Mouse (Mus musculus) liver, embryonic 11.5 days (tissue): ENCODE measurements around the gene Psma7. TPM values are rescaled to one million over a fixed set of nuclear protein-coding genes. Genes with fewer than 3 reads are reported as not detected.

Experiments
- ATAC-seq: fragments of 200-750 bp; cut with Nextera tagmentation; replicated peaks from 2 replicates; pipeline ENCODE4 v1.8.0; 2017; ENCODE audit warnings: moderate number of reproducible peaks, mild to moderate bottlenecking, moderate TSS enrichment, moderate library complexity; ENCODE audit not compliant: low FRiP score
- DNase-seq: peaks from one replicate; pipeline ENCODE4 v3.0.0-alpha.2; 2017; ENCODE audit warnings: low spot score
- H3K27ac ChIP-seq: fragments of 300-500 bp; sonication (generic); 2 replicates; pipeline ENCODE4 v1.5.1; 2014; ENCODE audit warnings: mild to moderate bottlenecking, low read depth, low read length, control low read depth
- H3K27me3 ChIP-seq: fragments of 300-500 bp; sonication (generic); replicated peaks from 2 replicates; pipeline ENCODE4 v1.6.1; 2014; ENCODE audit warnings: low read length, mixed read lengths; ENCODE audit not compliant: control insufficient read depth, insufficient read depth
- H3K36me3 ChIP-seq: fragments of 300-500 bp; sonication (generic); 2 replicates; pipeline ENCODE4 v1.6.1; 2014; ENCODE audit warnings: mild to moderate bottlenecking, low read length, moderate library complexity, mixed read lengths; ENCODE audit not compliant: control insufficient read depth, insufficient read depth
- H3K4me1 ChIP-seq: fragments of 300-500 bp; sonication (generic); replicated peaks from 2 replicates; pipeline ENCODE4 v1.6.1; 2014; ENCODE audit warnings: low read length, mixed read lengths; ENCODE audit not compliant: control insufficient read depth, insufficient read depth
- H3K4me2 ChIP-seq: fragments of 300-500 bp; sonication (generic); 2 replicates; pipeline ENCODE4 v1.6.1; 2014; ENCODE audit warnings: mild to moderate bottlenecking, control low read depth, moderate library complexity
- H3K4me3 ChIP-seq: fragments of 300-500 bp; sonication (generic); 2 replicates; pipeline ENCODE4 v1.5.1; 2014; ENCODE audit warnings: low read depth, low read length, control low read depth
- H3K9ac ChIP-seq: fragments of 300-500 bp; sonication (generic); 2 replicates; pipeline ENCODE4 v1.6.1; 2014; ENCODE audit warnings: low read depth, low read length, control low read depth
- H3K9me3 ChIP-seq: fragments of 300-500 bp; sonication (generic); 2 replicates; pipeline ENCODE4 v1.6.1; 2016; ENCODE audit warnings: low read length, inconsistent platforms, mixed read lengths; ENCODE audit not compliant: control insufficient read depth
- WGBS: fragments of 180-500 bp; shearing (Covaris S2); extraction: QIAGEN DNeasy Blood & Tissue Kit; methylation state at CpG from one replicate; pipeline ENCODE4 v1.1.7; 2014; 5-methylcytosine and 5-hydroxymethylcytosine counted together
- polyA plus RNA-seq: library from polyadenylated mRNA; unstranded; fragments of >200 nt; fragmentation: Nextera tagmentation; extraction: Ambion mirVana; gene quantifications from 2 replicates; pipeline ENCODE4 v1.2.1, GENCODE M21; 2014

The Psma7 gene
- polyA plus RNA-seq, 1 experiment from 2014 or later: 721 TPM

GRCm38 (mm10) chr2:180005656-180006351, 36.4 kb downstream of the Psma7 start:
- DNase-seq (peak; percentile 28), ATAC-seq (no peak)
- Histone ChIP-seq H3K27me3 (peaks cover 2% of the 10 kb centered on the region; the same call in 1 of the 2 replicates), H3K36me3 (no peaks in the 10 kb centered on the region), H3K9ac (no peak overlapping the region), H3K4me2 (no peak overlapping the region), H3K9me3 (no peaks in the 10 kb centered on the region), H3K4me1 (no peaks in the 10 kb centered on the region), H3K27ac (no peak overlapping the region), H3K4me3 (no peak overlapping the region)
- WGBS: 53% methylated on average over 5 of the region's 5 CpGs

DNA sequence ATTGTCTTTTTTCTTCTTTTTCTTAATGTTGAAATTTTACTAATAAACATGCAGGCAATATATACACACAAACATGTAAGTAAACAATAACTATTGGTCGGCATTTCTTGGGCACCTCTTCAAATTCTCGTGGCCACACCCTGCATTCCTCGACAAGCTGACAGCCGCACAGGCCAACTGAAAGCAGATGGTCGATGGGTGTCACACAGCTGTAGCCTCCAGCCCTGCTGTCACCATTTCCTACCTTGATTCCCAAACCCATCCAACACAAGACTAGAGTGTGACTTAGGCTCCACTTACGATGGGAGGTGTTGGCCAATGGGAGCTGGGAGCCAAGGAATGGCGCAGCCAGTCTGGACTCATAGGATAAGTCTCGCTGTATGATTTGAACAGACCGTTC, 40.6 kb downstream of the Psma7 start:
- DNase-seq (no peak), ATAC-seq (no peak)
- H3K4me3 ChIP-seq: no peak overlapping the region
- no peak overlapping the region for H3K27ac ChIP-seq
- H3K4me1 ChIP-seq: no peaks in the 10 kb centered on the region
- no peaks in the 10 kb centered on the region for H3K36me3 ChIP-seq
- WGBS: 85% methylated on average over 9 of the region's 9 CpGs
- peaks cover 2% of the 10 kb centered on the region; the same call in 1 of the 2 replicates for H3K27me3 ChIP-seq
- H3K4me2 ChIP-seq: no peak overlapping the region
- no peaks in the 10 kb centered on the region for H3K9me3 ChIP-seq
- H3K9ac ChIP-seq: no peak overlapping the region

- Histone ChIP-seq H3K9ac (no peak overlapping the region), H3K4me3 (no peak overlapping the region), H3K27ac (no peak overlapping the region), H3K36me3 (no peaks in the 10 kb centered on the region), H3K27me3 (no peaks in the 10 kb centered on the region), H3K4me2 (no peak overlapping the region), H3K9me3 (no peaks in the 10 kb centered on the region), H3K4me1 (no peaks in the 10 kb centered on the region)
- WGBS: 57% methylated on average over 4 of the region's 4 CpGs
- ATAC-seq: no peak
- DNase-seq: peak; percentile 23
These were observed 43.8 kb downstream of the Psma7 start for GRCm38 (mm10) chr2:179998431-179998830.

GRCm38 (mm10) chr2:179993071-179993470, 49.2 kb downstream of the Psma7 start:
- Histone ChIP-seq H3K9ac (no peak overlapping the region), H3K9me3 (no peaks in the 10 kb centered on the region), H3K4me2 (no peak overlapping the region), H3K27me3 (no peaks in the 10 kb centered on the region), H3K4me1 (no peaks in the 10 kb centered on the region), H3K4me3 (no peak overlapping the region), H3K36me3 (no peaks in the 10 kb centered on the region), H3K27ac (no peak overlapping the region)
- DNase-seq (peak; percentile 25), ATAC-seq (no peak)
- 79% methylated on average over 5 of the region's 5 CpGs for WGBS

GRCm38 (mm10) chr2:179989098-179989497, 53.1 kb downstream of the Psma7 start:
- DNase-seq (no peak), ATAC-seq (no peak)
- H3K4me3 ChIP-seq: no peak overlapping the region
- no peak overlapping the region for H3K27ac ChIP-seq
- WGBS: 81% methylated on average over 1 of the region's 1 CpGs
- no peak overlapping the region for H3K9ac ChIP-seq
- no peak overlapping the region for H3K4me2 ChIP-seq
- no peaks in the 10 kb centered on the region for H3K36me3 ChIP-seq
- no peaks in the 10 kb centered on the region for H3K27me3 ChIP-seq
- H3K4me1 ChIP-seq: no peaks in the 10 kb centered on the region
- no peaks in the 10 kb centered on the region for H3K9me3 ChIP-seq

- 69% methylated on average over 10 of the region's 10 CpGs for WGBS
- no peak overlapping the region for H3K27ac ChIP-seq
- peak; percentile 30 for DNase-seq
These were observed 55.7 kb downstream of the Psma7 start for GRCm38 (mm10) chr2:179986437-179987022.

More at GRCm38 (mm10) chr2:179986437-179987022, 55.7 kb downstream of the Psma7 start:
- Histone ChIP-seq H3K4me1 (no peaks in the 10 kb centered on the region), H3K9me3 (no peaks in the 10 kb centered on the region), H3K36me3 (no peaks in the 10 kb centered on the region), H3K27me3 (no peaks in the 10 kb centered on the region), H3K4me2 (no peak overlapping the region), H3K4me3 (no peak overlapping the region), H3K9ac (no peak overlapping the region)
- no peak for ATAC-seq

Other genes starting within 250 kb of the Psma7 start
- 4.2 and 4.9 TPM in 2 replicates for gene Taf4, start 65.8 kb downstream of the Psma7 start, polyA plus RNA-seq
- 2.7 and 3.0 TPM in 2 replicates for gene Lsm14b, start 17.4 kb downstream of the Psma7 start, polyA plus RNA-seq
- 2.6 and 2.7 TPM in 2 replicates for gene Ss18l1, start 76 bp upstream of the Psma7 start, polyA plus RNA-seq
- gene Mtg2, start 28.2 kb upstream of the Psma7 start, polyA plus RNA-seq: 23.1 and 28.2 TPM in 2 replicates
- gene Hrh3, start 62.1 kb upstream of the Psma7 start, polyA plus RNA-seq: not detected in 2 replicates
- 19.2 and 20.4 TPM in 2 replicates for gene Osbpl2, start 76.9 kb upstream of the Psma7 start, polyA plus RNA-seq
- 211 and 217 TPM in 2 replicates for gene Adrm1, start 129.1 kb upstream of the Psma7 start, polyA plus RNA-seq
- gene Lama5, start 183.4 kb upstream of the Psma7 start, polyA plus RNA-seq: 10.7 and 15.5 TPM in 2 replicates
- gene Rps21, start 214.9 kb upstream of the Psma7 start, polyA plus RNA-seq: 736 and 852 TPM in 2 replicates
- 9.4 and 9.6 TPM in 2 replicates for gene Cables2, start 231.1 kb upstream of the Psma7 start, polyA plus RNA-seq
- gene Rbbp8nl, start 247.4 kb upstream of the Psma7 start, polyA plus RNA-seq: 0.10 and 0.16 TPM in 2 replicates